ENCODE assay signal across 27 mouse cellular contexts in the genomic region with DNA sequence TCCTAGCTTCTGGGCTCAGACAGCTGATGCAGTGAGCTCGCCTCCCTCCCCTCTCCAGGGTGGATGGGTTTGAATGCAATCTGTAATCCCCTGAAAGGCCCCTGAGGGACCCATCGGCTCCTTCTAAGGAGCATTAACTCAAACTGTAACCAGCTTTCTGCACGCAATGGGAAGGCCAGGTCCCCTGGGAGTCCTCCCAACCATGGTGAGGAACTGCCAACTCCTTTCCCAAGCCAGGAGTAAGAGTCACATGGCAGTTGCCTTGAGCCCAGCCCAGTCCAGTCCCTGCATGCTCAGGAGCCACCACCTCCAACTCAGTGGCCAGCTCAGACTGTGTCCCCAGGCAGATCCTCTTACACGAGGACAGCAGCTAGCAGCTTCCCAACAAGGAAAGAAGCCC.
DNase-seq lines count a peak whose midpoint lies in the region; ATAC-seq lines count a peak whose summit lies in the region.
"Had no signal": no experiment of that assay in that cellular context is flagged by ENCODE, and none has a peak within 500 bp of the region (broad histone marks: within the 10 kb centered on the region; RNA-seq: fewer than 3 reads in every experiment).

No protein-coding gene starts in this region.

- H3K9ac ChIP-seq in embryonic facial prominence, embryonic 14.5 days (ENCODE audit: low read depth, low read length) = no peak overlapping the region
- no peak overlapping the region for H3K9ac ChIP-seq in neural tube, embryonic 11.5 days (ENCODE audit: low read length)
- no peak overlapping the region for H3K9ac ChIP-seq in neural tube, embryonic 15.5 days (replicated peaks)
- H3K9ac ChIP-seq: embryonic facial prominence, embryonic 15.5 days; forebrain, embryonic 13.5 days; heart, embryonic 13.5 days; limb, embryonic 15.5 days; liver, embryonic 13.5 days; midbrain, embryonic 13.5 days had no signal

- no peak overlapping the region for H3K27ac ChIP-seq in embryonic facial prominence, embryonic 14.5 days (replicated peaks; ENCODE audit: low read depth, low read length)
- no peak overlapping the region for H3K27ac ChIP-seq in embryonic facial prominence, embryonic 10.5 days (replicated peaks)
- no peak overlapping the region for H3K27ac ChIP-seq in neural tube, embryonic 11.5 days (ENCODE audit: low read depth, low read length)
- no peak overlapping the region for H3K27ac ChIP-seq in neural tube, embryonic 15.5 days (replicated peaks)
- H3K27ac ChIP-seq: embryonic facial prominence, embryonic 15.5 days; heart, embryonic 13.5 days; limb, embryonic 10.5 days; limb, embryonic 15.5 days; liver, embryonic 13.5 days; midbrain, embryonic 13.5 days had no signal

- no peak for DNase-seq in embryonic facial prominence, embryonic 14.5 days (ENCODE audit: low spot score)
- DNase-seq in embryonic facial prominence, embryonic 10.5 days (ENCODE audit: low spot score) = no peak
- DNase-seq in neural tube, embryonic 11.5 days (ENCODE audit: low spot score) = peak; percentile 44
- peak; percentile 41 for DNase-seq in NIH3T3 (ENCODE audit: low read depth)
- DNase-seq in layer of hippocampus, adult 18-20 months (ENCODE audit: low spot score in 2 of 2) = no peak
- DNase-seq in cerebellum, postnatal 25 days = no peak
- DNase-seq: B cell, adult 2 months; cerebellum, adult 11 months; cerebellum, adult 9-10 months; gastrocnemius, postnatal 10 days; kidney, adult 11 months; kidney, postnatal 36 days; layer of hippocampus, postnatal 36 days; liver, embryonic 13.5 days; lung, adult 18-20 months; lung, postnatal 4 days; thymus, postnatal 4 days had no signal

- no peak overlapping the region for H3K4me2 ChIP-seq in embryonic facial prominence, embryonic 14.5 days (ENCODE audit: low read depth, low read length)
- H3K4me2 ChIP-seq in neural tube, embryonic 11.5 days (ENCODE audit: low read depth) = no peak overlapping the region
- no peak overlapping the region for H3K4me2 ChIP-seq in neural tube, embryonic 15.5 days
- H3K4me2 ChIP-seq: embryonic facial prominence, embryonic 15.5 days; forebrain, embryonic 13.5 days; heart, embryonic 13.5 days; limb, embryonic 15.5 days; liver, embryonic 13.5 days; midbrain, embryonic 13.5 days had no signal

- no peaks in the 10 kb centered on the region for H3K36me3 ChIP-seq in embryonic facial prominence, embryonic 14.5 days (ENCODE audit: control insufficient read depth, insufficient read depth, low read length)
- no peaks in the 10 kb centered on the region for H3K36me3 ChIP-seq in embryonic facial prominence, embryonic 10.5 days (replicated peaks)
- H3K36me3 ChIP-seq in neural tube, embryonic 11.5 days (ENCODE audit: control insufficient read depth, insufficient read depth, low read length) = no peaks in the 10 kb centered on the region
- H3K36me3 ChIP-seq in neural tube, embryonic 15.5 days = no peaks in the 10 kb centered on the region
- H3K36me3 ChIP-seq: embryonic facial prominence, embryonic 15.5 days; heart, embryonic 13.5 days; limb, embryonic 10.5 days; limb, embryonic 15.5 days; liver, embryonic 13.5 days; midbrain, embryonic 13.5 days had no signal

- peaks cover 8% of the 10 kb centered on the region for H3K27me3 ChIP-seq in embryonic facial prominence, embryonic 14.5 days (replicated peaks; ENCODE audit: control insufficient read depth, insufficient read depth, low read length)
- peaks cover 51% of the 10 kb centered on the region for H3K27me3 ChIP-seq in embryonic facial prominence, embryonic 10.5 days (replicated peaks; ENCODE audit: low read depth, poor library complexity, severe bottlenecking)
- H3K27me3 ChIP-seq in neural tube, embryonic 11.5 days (ENCODE audit: control insufficient read depth, insufficient read depth, low read length) = no peaks in the 10 kb centered on the region
- H3K27me3 ChIP-seq in neural tube, embryonic 15.5 days (replicated peaks) = peaks cover 5% of the 10 kb centered on the region; the same call in 1 of the 2 replicates
- H3K27me3 ChIP-seq: embryonic facial prominence, embryonic 15.5 days; liver, embryonic 13.5 days; midbrain, embryonic 13.5 days had no signal

- ATAC-seq in embryonic facial prominence, embryonic 14.5 days (ENCODE audit: low read depth) = peak; percentile 20; the same call in 1 of the 2 replicates
- no peak for ATAC-seq in neural tube, embryonic 11.5 days (ENCODE audit: insufficient read depth, low FRiP score, low TSS enrichment)
- ATAC-seq in neural tube, embryonic 15.5 days (ENCODE audit: low FRiP score) = no peak
- ATAC-seq: forebrain, embryonic 13.5 days; inflammation-experienced regulatory T-cells, adult 6 months; lung, postnatal 0 days; midbrain, embryonic 13.5 days had no signal

- peaks cover 3% of the 10 kb centered on the region; the same call in 1 of the 2 replicates for H3K4me1 ChIP-seq in embryonic facial prominence, embryonic 14.5 days (ENCODE audit: control insufficient read depth, insufficient read depth, low read length)
- peaks cover 46% of the 10 kb centered on the region for H3K4me1 ChIP-seq in embryonic facial prominence, embryonic 10.5 days
- H3K4me1 ChIP-seq in neural tube, embryonic 11.5 days (ENCODE audit: control insufficient read depth, insufficient read depth, low read length) = peaks cover 24% of the 10 kb centered on the region
- H3K4me1 ChIP-seq in neural tube, embryonic 15.5 days = peaks cover 34% of the 10 kb centered on the region
- H3K4me1 ChIP-seq: liver, embryonic 13.5 days; megakaryocyte, embryonic 14.5 days had no signal

- H3K4me3 ChIP-seq in embryonic facial prominence, embryonic 14.5 days (ENCODE audit: low read depth, low read length) = no peak overlapping the region
- no peak overlapping the region for H3K4me3 ChIP-seq in embryonic facial prominence, embryonic 10.5 days
- no peak overlapping the region for H3K4me3 ChIP-seq in neural tube, embryonic 11.5 days (ENCODE audit: low read depth, low read length)
- H3K4me3 ChIP-seq in neural tube, embryonic 15.5 days (replicated peaks) = no peak overlapping the region
- H3K4me3 ChIP-seq: embryonic facial prominence, embryonic 15.5 days; forebrain, embryonic 13.5 days; heart, embryonic 13.5 days; limb, embryonic 10.5 days; limb, embryonic 15.5 days; liver, embryonic 13.5 days; megakaryocyte, embryonic 14.5 days; midbrain, embryonic 13.5 days had no signal

- 32% methylated on average over 4 of the region's 4 CpGs for WGBS in embryonic facial prominence, embryonic 14.5 days
- WGBS in embryonic facial prominence, embryonic 10.5 days = 38% methylated on average over 4 of the region's 4 CpGs
- 58% methylated on average over 4 of the region's 4 CpGs for WGBS in neural tube, embryonic 11.5 days
- WGBS in neural tube, embryonic 15.5 days = 40% methylated on average over 4 of the region's 4 CpGs

- H3K9me3 ChIP-seq in embryonic facial prominence, embryonic 14.5 days (ENCODE audit: control insufficient read depth, low read length) = no peaks in the 10 kb centered on the region
- H3K9me3 ChIP-seq in embryonic facial prominence, embryonic 10.5 days = no peaks in the 10 kb centered on the region
- H3K9me3 ChIP-seq in neural tube, embryonic 11.5 days (ENCODE audit: control insufficient read depth, low read length) = no peaks in the 10 kb centered on the region
- no peaks in the 10 kb centered on the region for H3K9me3 ChIP-seq in neural tube, embryonic 15.5 days (replicated peaks)
- H3K9me3 ChIP-seq: embryonic facial prominence, embryonic 15.5 days; forebrain, embryonic 13.5 days; heart, embryonic 13.5 days; limb, embryonic 10.5 days; limb, embryonic 15.5 days; liver, embryonic 13.5 days; megakaryocyte, embryonic 14.5 days; midbrain, embryonic 13.5 days had no signal

Comparison
In these comparisons a context has a peak if more than half of its experiments do, and no peak if none do; other contexts are left out.
1. DNase-seq: peak in neural tube, embryonic 11.5 days (single experiment) and NIH3T3 (single experiment); none in embryonic facial prominence, embryonic 14.5 days (single experiment), embryonic facial prominence, embryonic 10.5 days (single experiment), layer of hippocampus, adult 18-20 months (0 of 2) and cerebellum, postnatal 25 days (0 of 2).